In the genomic region with DNA sequence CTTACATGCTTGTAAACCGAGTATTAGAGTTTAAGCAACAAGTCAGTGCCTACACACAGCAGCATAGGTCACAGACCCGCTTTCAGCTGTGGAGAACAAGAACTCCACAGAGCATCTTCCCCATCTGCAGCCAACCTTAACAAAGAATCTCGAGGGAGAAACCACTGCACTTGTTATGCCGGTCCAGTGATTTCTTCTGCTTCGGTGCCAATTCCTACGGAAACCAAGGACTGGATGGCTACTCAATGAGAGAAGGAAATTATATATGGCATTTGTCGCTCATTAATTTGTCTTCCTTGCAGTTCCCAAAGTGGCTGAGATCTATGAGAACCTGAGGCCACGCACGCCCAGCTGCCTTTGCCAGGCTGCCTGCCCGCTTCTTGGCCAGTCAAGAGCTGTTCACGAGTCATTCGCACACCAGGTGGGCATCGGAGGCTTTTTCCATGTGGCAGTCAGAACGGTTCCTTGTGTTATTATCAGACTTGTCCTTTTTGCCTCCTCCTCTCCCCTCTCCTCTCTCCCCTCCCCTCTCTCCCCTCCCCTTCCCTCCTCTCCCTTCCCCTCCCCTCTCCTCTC, we compare ENCODE assay signal across 26 mouse cellular contexts. TPM values are rescaled to one million over a fixed set of nuclear protein-coding genes. Genes with fewer than 3 reads are reported as not detected.
A peak's percentile ranks its signal among the peaks of the same experiment; 100 is the strongest.
DNase-seq lines count a peak whose midpoint lies in the region; ATAC-seq and TF ChIP-seq lines count a peak whose summit lies in the region.
"Had no signal": no experiment of that assay in that cellular context is flagged by ENCODE, and none has a peak within 500 bp of the region (broad histone marks: within the 10 kb centered on the region; RNA-seq: fewer than 3 reads in every experiment).

No protein-coding gene starts in this region.

- H3K4me2 ChIP-seq in embryonic facial prominence, embryonic 14.5 days (ENCODE audit: low read depth, low read length) = no peak overlapping the region
- H3K4me2 ChIP-seq: embryonic facial prominence, embryonic 15.5 days; heart, embryonic 13.5 days; hindbrain, embryonic 12.5 days; kidney, embryonic 15.5 days; liver, embryonic 13.5 days; midbrain, embryonic 13.5 days; neural tube, embryonic 13.5 days had no signal

- H3K9me3 ChIP-seq in embryonic facial prominence, embryonic 14.5 days (ENCODE audit: control insufficient read depth, low read length) = no peaks in the 10 kb centered on the region
- H3K9me3 ChIP-seq in embryonic facial prominence, embryonic 10.5 days = no peaks in the 10 kb centered on the region
- H3K9me3 ChIP-seq: embryonic facial prominence, embryonic 15.5 days; heart, embryonic 13.5 days; kidney, embryonic 15.5 days; liver, embryonic 13.5 days; midbrain, embryonic 13.5 days; neural tube, embryonic 13.5 days had no signal

- H3K27me3 ChIP-seq in embryonic facial prominence, embryonic 14.5 days (replicated peaks; ENCODE audit: control insufficient read depth, insufficient read depth, low read length) = no peaks in the 10 kb centered on the region
- no peaks in the 10 kb centered on the region for H3K27me3 ChIP-seq in embryonic facial prominence, embryonic 10.5 days (replicated peaks; ENCODE audit: low read depth, poor library complexity, severe bottlenecking)
- H3K27me3 ChIP-seq: embryonic facial prominence, embryonic 15.5 days; heart, embryonic 13.5 days; hindbrain, embryonic 12.5 days; kidney, embryonic 15.5 days; liver, embryonic 13.5 days; midbrain, embryonic 13.5 days; neural tube, embryonic 13.5 days had no signal

- H3K9ac ChIP-seq in embryonic facial prominence, embryonic 14.5 days (ENCODE audit: low read depth, low read length) = no peak overlapping the region
- H3K9ac ChIP-seq: embryonic facial prominence, embryonic 15.5 days; heart, embryonic 13.5 days; hindbrain, embryonic 12.5 days; kidney, embryonic 15.5 days; liver, embryonic 13.5 days; midbrain, embryonic 13.5 days; neural tube, embryonic 13.5 days had no signal

- H3K36me3 ChIP-seq in embryonic facial prominence, embryonic 14.5 days (ENCODE audit: control insufficient read depth, insufficient read depth, low read length) = no peaks in the 10 kb centered on the region
- H3K36me3 ChIP-seq in embryonic facial prominence, embryonic 10.5 days (replicated peaks) = no peaks in the 10 kb centered on the region
- H3K36me3 ChIP-seq: embryonic facial prominence, embryonic 15.5 days; heart, embryonic 13.5 days; hindbrain, embryonic 12.5 days; kidney, embryonic 15.5 days; liver, embryonic 13.5 days; midbrain, embryonic 13.5 days; neural tube, embryonic 13.5 days had no signal

- no peak overlapping the region for H3K4me3 ChIP-seq in embryonic facial prominence, embryonic 14.5 days (ENCODE audit: low read depth, low read length)
- H3K4me3 ChIP-seq in embryonic facial prominence, embryonic 10.5 days = no peak overlapping the region
- H3K4me3 ChIP-seq: embryonic facial prominence, embryonic 15.5 days; heart, embryonic 13.5 days; hindbrain, embryonic 12.5 days; kidney, embryonic 15.5 days; liver, embryonic 13.5 days; midbrain, embryonic 13.5 days; neural tube, embryonic 13.5 days had no signal

- no peak overlapping the region for H3K27ac ChIP-seq in embryonic facial prominence, embryonic 14.5 days (replicated peaks; ENCODE audit: low read depth, low read length)
- no peak overlapping the region for H3K27ac ChIP-seq in embryonic facial prominence, embryonic 10.5 days (replicated peaks)
- H3K27ac ChIP-seq: embryonic facial prominence, embryonic 15.5 days; heart, embryonic 13.5 days; hindbrain, embryonic 12.5 days; kidney, embryonic 15.5 days; liver, embryonic 13.5 days; midbrain, embryonic 13.5 days; neural tube, embryonic 13.5 days had no signal

- intact Hi-C loops in left cerebral cortex, postnatal 4 days (cut with DNase I) = no loop called here

- DNase-seq in embryonic facial prominence, embryonic 14.5 days (ENCODE audit: low spot score) = peak; percentile 45
- no peak for DNase-seq in embryonic facial prominence, embryonic 10.5 days (ENCODE audit: low spot score)
- DNase-seq in left cerebral cortex, postnatal 4 days = peak; percentile 49
- no peak for DNase-seq in left cerebral cortex, adult 8-10 months (ENCODE audit: low spot score in 2 of 2)
- peak; percentile 68 for DNase-seq in brain, embryonic 14.5 days (ENCODE audit: low read depth)
- DNase-seq in retina, postnatal 1 day = peak; percentile 86
- no peak for DNase-seq in thymus, postnatal 14 days
- DNase-seq: adrenal gland, adult 2 months; cerebellum, adult 9-10 months; gastrocnemius, postnatal 10 days; heart, postnatal 14 days; kidney, adult 11 months; kidney, postnatal 4 days; liver, embryonic 13.5 days; lung, adult 2 months; lung, postnatal 14 days; thymus, adult 18-20 months had no signal

- peak; percentile 33; the same call in 1 of the 2 replicates for ATAC-seq in embryonic facial prominence, embryonic 14.5 days (ENCODE audit: low read depth)
- ATAC-seq: midbrain, embryonic 13.5 days had no signal

- TF ChIP-seq CTCF in brain, embryonic 14.5 days (IDR thresholded peaks at IDR 0.05; ENCODE audit: borderline replicate concordance, extremely low read depth, insufficient read depth, insufficient read length) = no peak

- 80% methylated on average over 14 of the region's 14 CpGs for WGBS in embryonic facial prominence, embryonic 14.5 days
- WGBS in embryonic facial prominence, embryonic 10.5 days = 84% methylated on average over 14 of the region's 14 CpGs

- no peak for TF ChIP-seq POLR2A in brain, embryonic 14.5 days (IDR thresholded peaks at IDR 0.05; ENCODE audit: borderline replicate concordance, extremely low read depth, insufficient read depth, insufficient read length, poor library complexity, severe bottlenecking)

- no peaks in the 10 kb centered on the region for H3K4me1 ChIP-seq in embryonic facial prominence, embryonic 14.5 days (ENCODE audit: control insufficient read depth, insufficient read depth, low read length)
- no peaks in the 10 kb centered on the region for H3K4me1 ChIP-seq in embryonic facial prominence, embryonic 10.5 days
- H3K4me1 ChIP-seq: embryonic facial prominence, embryonic 15.5 days; hindbrain, embryonic 12.5 days; midbrain, embryonic 13.5 days; neural tube, embryonic 13.5 days had no signal

RNA-seq across cellular contexts. Expression of gene Rhoh, which starts 30.3 kb away (rescaled TPM):
- 1.6 and 1.7 TPM in 2 replicates for polyA plus RNA-seq in embryonic facial prominence, embryonic 14.5 days (2014; fragmentation: Nextera tagmentation; extraction: Ambion mirVana)
- 0.34 and 0.44 TPM in 2 replicates for polyA plus RNA-seq in embryonic facial prominence, embryonic 10.5 days (2016; fragmentation: Nextera tagmentation; extraction: Ambion mirVana)
- total RNA-seq in left cerebral cortex, postnatal 4 days (2021) = under 1 TPM; 0.30 to 0.42 TPM
- total RNA-seq in left cerebral cortex, adult 8-10 months (2022) = 1 to 10 TPM in 2 of 4 experiments, under 1 TPM in 2; 0.67 to 2.4 (median 1.6) TPM
- 0.28 and 0.38 TPM in 2 replicates for polyA plus RNA-seq in brain, embryonic 14.5 days (2012; rRNA removed)

RNA-seq across cellular contexts. Expression of gene Chrna9, which starts 43.4 kb away (rescaled TPM):
- 1.00 and 2.2 TPM in 2 replicates for polyA plus RNA-seq in embryonic facial prominence, embryonic 14.5 days (2014; fragmentation: Nextera tagmentation; extraction: Ambion mirVana)
- 0.29 and 0.94 TPM in 2 replicates for polyA plus RNA-seq in embryonic facial prominence, embryonic 10.5 days (2016; fragmentation: Nextera tagmentation; extraction: Ambion mirVana)
- total RNA-seq in left cerebral cortex, postnatal 4 days (2021) = not detected
- not detected for total RNA-seq in left cerebral cortex, adult 8-10 months (2022)
- not detected in 2 replicates for polyA plus RNA-seq in brain, embryonic 14.5 days (2012; rRNA removed)
- total RNA-seq: adrenal gland, adult 2 months; granulocyte monocyte progenitor cell, adult 5-6 weeks; left cerebral cortex, postnatal 25 days; megakaryocyte progenitor cell, adult 5-6 weeks had no signal
- polyA plus RNA-seq: adrenal gland, adult 2 months; embryonic facial prominence, embryonic 15.5 days; heart, embryonic 13.5 days; liver, embryonic 13.5 days; midbrain, embryonic 13.5 days; neural tube, embryonic 13.5 days had no signal

Comparison
In these comparisons a context has a peak if more than half of its experiments do, and no peak if none do; other contexts are left out.
1. DNase-seq: peak in embryonic facial prominence, embryonic 14.5 days (single experiment), left cerebral cortex, postnatal 4 days (single experiment), brain, embryonic 14.5 days (single experiment) and retina, postnatal 1 day (single experiment); none in embryonic facial prominence, embryonic 10.5 days (single experiment), left cerebral cortex, adult 8-10 months (0 of 2) and thymus, postnatal 14 days (single experiment).